Mouse (Mus musculus): ENCODE results near the gene Cd200. TPM values are rescaled to one million over a fixed set of nuclear protein-coding genes. Genes with fewer than 3 reads are reported as not detected.
"Not testable (repeated sequence)": the region's sequence is repeated elsewhere in the genome, so short reads cannot be mapped to it uniquely, and the experiment has no call there.

Cd200 gene
- polyA plus RNA-seq, 1 experiment: not detected

DNA sequence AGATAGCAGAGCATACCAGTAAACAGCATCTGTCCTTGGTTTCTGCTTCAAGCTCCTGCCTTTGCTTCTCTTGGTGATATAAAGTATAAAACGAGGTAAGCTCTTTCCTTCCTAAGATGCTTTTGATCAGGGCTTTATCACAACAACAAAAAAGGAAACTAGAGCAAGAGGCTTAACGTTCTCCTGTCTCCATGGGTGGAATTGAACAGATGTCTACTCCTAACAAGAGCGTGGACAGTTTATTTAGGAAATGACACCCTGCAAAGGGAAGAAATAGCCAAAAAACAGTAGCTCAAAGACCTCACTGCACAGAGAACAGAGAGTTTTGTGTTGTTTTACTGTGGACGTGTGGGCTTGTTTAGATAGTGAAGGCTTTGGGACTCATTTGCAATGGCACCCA, 58.1 kb downstream of the Cd200 start:
- Histone ChIP-seq H3K27ac (ENCODE audit: insufficient read depth, low read length) (0 out of 2 replicates have a peak overlapping the region, but pooled peaks have one; percentile 61), H3K9ac (ENCODE audit: low read depth, poor library complexity, severe bottlenecking) (no peak overlapping the region), H3K36me3 (ENCODE audit: control insufficient read depth, insufficient read depth, low read length, poor library complexity, severe bottlenecking) (no peaks in the 10 kb centered on the region), H3K27me3 (ENCODE audit: control insufficient read depth, insufficient read depth, low read length, poor library complexity, severe bottlenecking) (no peaks in the 10 kb centered on the region), H3K4me3 (ENCODE audit: low read depth, low read length) (no peak overlapping the region), H3K4me1 (ENCODE audit: control insufficient read depth, insufficient read depth, low read length) (no peaks in the 10 kb centered on the region), H3K9me3 (replicated peaks; ENCODE audit: control insufficient read depth, insufficient read depth, low read length, poor library complexity, severe bottlenecking) (peaks cover 40% of the 10 kb centered on the region)
- TF ChIP-seq POLR2A (IDR thresholded peaks at IDR 0.05; ENCODE audit: insufficient read depth, low read length): no peak
- no peak for TF ChIP-seq EP300 (IDR thresholded peaks at IDR 0.05; ENCODE audit: insufficient read depth, low read depth, low read length)
- no peak for TF ChIP-seq CTCF (IDR thresholded peaks at IDR 0.05; ENCODE audit: low read depth, low read length)

GRCm38 (mm10) chr16:45349523-45350298, 59.1 kb downstream of the Cd200 start:
- Histone ChIP-seq H3K4me1 (ENCODE audit: control insufficient read depth, insufficient read depth, low read length) (no peaks in the 10 kb centered on the region), H3K27me3 (ENCODE audit: control insufficient read depth, insufficient read depth, low read length, poor library complexity, severe bottlenecking) (no peaks in the 10 kb centered on the region), H3K36me3 (ENCODE audit: control insufficient read depth, insufficient read depth, low read length, poor library complexity, severe bottlenecking) (no peaks in the 10 kb centered on the region), H3K9me3 (replicated peaks; ENCODE audit: control insufficient read depth, insufficient read depth, low read length, poor library complexity, severe bottlenecking) (peaks cover 40% of the 10 kb centered on the region), H3K4me3 (ENCODE audit: low read depth, low read length) (no peak overlapping the region), H3K9ac (ENCODE audit: low read depth, poor library complexity, severe bottlenecking) (no peak overlapping the region), H3K27ac (ENCODE audit: insufficient read depth, low read length) (peak overlapping the region; percentile 89)
- TF ChIP-seq CTCF (IDR thresholded peaks at IDR 0.05; ENCODE audit: low read depth, low read length): no peak
- 0 out of 2 replicates have a peak, but pooled peaks have one; percentile 36 for TF ChIP-seq EP300 (IDR thresholded peaks at IDR 0.05; ENCODE audit: insufficient read depth, low read depth, low read length)

GRCm38 (mm10) chr16:45348238-45348637, 60.6 kb downstream of the Cd200 start:
- peak overlapping the region; percentile 65; the same call in 1 of the 2 replicates for H3K27ac ChIP-seq (ENCODE audit: insufficient read depth, low read length)
- H3K36me3 ChIP-seq (ENCODE audit: control insufficient read depth, insufficient read depth, low read length, poor library complexity, severe bottlenecking); H3K27me3 ChIP-seq (ENCODE audit: control insufficient read depth, insufficient read depth, low read length, poor library complexity, severe bottlenecking); H3K9ac ChIP-seq (ENCODE audit: low read depth, poor library complexity, severe bottlenecking); H3K4me1 ChIP-seq (ENCODE audit: control insufficient read depth, insufficient read depth, low read length); H3K4me3 ChIP-seq (ENCODE audit: low read depth, low read length): not testable (repeated sequence)
- peaks cover 40% of the 10 kb centered on the region for H3K9me3 ChIP-seq (replicated peaks; ENCODE audit: control insufficient read depth, insufficient read depth, low read length, poor library complexity, severe bottlenecking)

DNA sequence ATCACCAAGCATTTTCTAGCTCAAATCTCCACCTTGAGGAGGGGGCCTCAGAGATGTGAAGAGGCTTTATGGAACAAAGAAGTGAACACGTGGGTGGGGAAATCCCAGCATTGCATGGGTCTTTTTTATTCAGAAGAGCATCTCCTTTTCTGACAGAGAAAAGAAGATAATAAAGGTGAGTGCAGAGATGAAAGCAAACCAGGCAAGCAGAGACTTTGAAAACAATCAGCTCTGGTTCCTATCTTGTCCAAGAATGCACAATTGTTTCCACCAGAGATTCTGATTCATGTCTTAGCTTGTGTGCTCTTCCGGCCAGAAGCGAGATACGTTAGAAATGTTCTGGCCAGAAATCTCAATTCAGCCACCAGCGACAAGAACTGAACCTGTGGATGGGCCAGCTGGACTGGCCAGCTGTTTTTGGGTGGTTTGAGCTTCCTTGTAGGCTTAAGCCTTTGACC, 61.9 kb downstream of the Cd200 start:
- Histone ChIP-seq H3K36me3 (ENCODE audit: control insufficient read depth, insufficient read depth, low read length, poor library complexity, severe bottlenecking) (no peaks in the 10 kb centered on the region), H3K4me3 (ENCODE audit: low read depth, low read length) (no peak overlapping the region), H3K27me3 (ENCODE audit: control insufficient read depth, insufficient read depth, low read length, poor library complexity, severe bottlenecking) (no peaks in the 10 kb centered on the region), H3K9ac (ENCODE audit: low read depth, poor library complexity, severe bottlenecking) (no peak overlapping the region), H3K4me1 (ENCODE audit: control insufficient read depth, insufficient read depth, low read length) (no peaks in the 10 kb centered on the region), H3K9me3 (replicated peaks; ENCODE audit: control insufficient read depth, insufficient read depth, low read length, poor library complexity, severe bottlenecking) (peaks cover 40% of the 10 kb centered on the region), H3K27ac (ENCODE audit: insufficient read depth, low read length) (no peak overlapping the region)
- no peak for TF ChIP-seq EP300 (IDR thresholded peaks at IDR 0.05; ENCODE audit: insufficient read depth, low read depth, low read length)
- no peak for TF ChIP-seq CTCF (IDR thresholded peaks at IDR 0.05; ENCODE audit: low read depth, low read length)
- no peak for TF ChIP-seq POLR2A (IDR thresholded peaks at IDR 0.05; ENCODE audit: insufficient read depth, low read length)

GRCm38 (mm10) chr16:45346367-45346766, 62.5 kb downstream of the Cd200 start:
- no peaks in the 10 kb centered on the region for H3K4me1 ChIP-seq (ENCODE audit: control insufficient read depth, insufficient read depth, low read length)
- no peaks in the 10 kb centered on the region for H3K27me3 ChIP-seq (ENCODE audit: control insufficient read depth, insufficient read depth, low read length, poor library complexity, severe bottlenecking)
- no peak overlapping the region for H3K9ac ChIP-seq (ENCODE audit: low read depth, poor library complexity, severe bottlenecking)
- no peak overlapping the region for H3K4me3 ChIP-seq (ENCODE audit: low read depth, low read length)
- TF ChIP-seq EP300 (IDR thresholded peaks at IDR 0.05; ENCODE audit: insufficient read depth, low read depth, low read length) (no peak), POLR2A (IDR thresholded peaks at IDR 0.05; ENCODE audit: insufficient read depth, low read length) (no peak), CTCF (IDR thresholded peaks at IDR 0.05; ENCODE audit: low read depth, low read length) (no peak)
- no peaks in the 10 kb centered on the region for H3K36me3 ChIP-seq (ENCODE audit: control insufficient read depth, insufficient read depth, low read length, poor library complexity, severe bottlenecking)
- peaks cover 40% of the 10 kb centered on the region for H3K9me3 ChIP-seq (replicated peaks; ENCODE audit: control insufficient read depth, insufficient read depth, low read length, poor library complexity, severe bottlenecking)
- no peak overlapping the region for H3K27ac ChIP-seq (ENCODE audit: insufficient read depth, low read length)

- peaks cover 32% of the 10 kb centered on the region for H3K9me3 ChIP-seq (replicated peaks; ENCODE audit: control insufficient read depth, insufficient read depth, low read length, poor library complexity, severe bottlenecking)
- TF ChIP-seq EP300 (IDR thresholded peaks at IDR 0.05; ENCODE audit: insufficient read depth, low read depth, low read length) (no peak), CTCF (IDR thresholded peaks at IDR 0.05; ENCODE audit: low read depth, low read length) (no peak), POLR2A (IDR thresholded peaks at IDR 0.05; ENCODE audit: insufficient read depth, low read length) (no peak)
- H3K4me3 ChIP-seq (ENCODE audit: low read depth, low read length): no peak overlapping the region
- H3K9ac ChIP-seq (ENCODE audit: low read depth, poor library complexity, severe bottlenecking): no peak overlapping the region
- H3K27ac ChIP-seq (ENCODE audit: insufficient read depth, low read length): no peak overlapping the region
- no peaks in the 10 kb centered on the region for H3K27me3 ChIP-seq (ENCODE audit: control insufficient read depth, insufficient read depth, low read length, poor library complexity, severe bottlenecking)
- H3K36me3 ChIP-seq (ENCODE audit: control insufficient read depth, insufficient read depth, low read length, poor library complexity, severe bottlenecking): no peaks in the 10 kb centered on the region
- no peaks in the 10 kb centered on the region for H3K4me1 ChIP-seq (ENCODE audit: control insufficient read depth, insufficient read depth, low read length)
These were observed 64.0 kb downstream of the Cd200 start for GRCm38 (mm10) chr16:45344879-45345278.
